Mouse (Mus musculus) G1E (cell line): Measurements from ENCODE around the gene Palm3. TPM values are rescaled to one million over a fixed set of nuclear protein-coding genes. Genes with fewer than 3 reads are reported as not detected.
A peak's percentile ranks its signal among the peaks of the same experiment; 100 is the strongest.

Source experiments
- ATAC-seq: 2 replicates; pipeline ENCODE4 v1.8.0; 2016; ENCODE audit warnings: mild to moderate bottlenecking; ENCODE audit not compliant: insufficient number of reproducible peaks, poor library complexity, low FRiP score, severe bottlenecking; ENCODE audit errors: extremely low read depth
- DNase-seq: peaks from one replicate; pipeline ENCODE4 v3.0.0; 2012; ENCODE audit warnings: low spot score
- H3K27me3 ChIP-seq: 2 replicates; pipeline ENCODE4 v1.6.1; 2012; ENCODE audit warnings: mild to moderate bottlenecking, low read length, inconsistent platforms; ENCODE audit not compliant: insufficient read depth
- H3K36me3 ChIP-seq: replicated peaks from 2 replicates; pipeline ENCODE3; 2012; ENCODE audit warnings: mild to moderate bottlenecking, inconsistent platforms
- H3K4me1 ChIP-seq: 2 replicates; pipeline ENCODE4 v1.6.1; 2012; ENCODE audit warnings: low read depth, low read length, inconsistent platforms, mixed read lengths; ENCODE audit not compliant: insufficient read depth
- H3K4me3 ChIP-seq: 2 replicates; pipeline ENCODE4 v1.5.1; 2012; ENCODE audit warnings: low read depth, mild to moderate bottlenecking, inconsistent platforms, low read length, moderate library complexity, mixed read lengths
- H3K9me3 ChIP-seq: replicated peaks from 2 replicates; pipeline ENCODE4 v1.6.1; 2012; ENCODE audit warnings: inconsistent platforms
- CTCF ChIP-seq: IDR thresholded peaks from 2 replicates; pipeline ENCODE4 v1.5.1; 2012; ENCODE audit warnings: low read depth, low read length, inconsistent platforms, mixed read lengths
- GATA1 ChIP-seq: IDR thresholded peaks from 2 replicates; pipeline ENCODE4 v1.6.1; 2012; ENCODE audit warnings: borderline replicate concordance, low read length, inconsistent platforms, mixed read lengths
- GATA2 ChIP-seq: IDR thresholded peaks from 2 replicates; pipeline ENCODE4 v1.6.1; 2012; ENCODE audit warnings: low read depth, low read length, inconsistent platforms, borderline replicate concordance
- POLR2AphosphoS5 ChIP-seq: IDR thresholded peaks from 2 replicates; pipeline ENCODE4 v1.6.1; 2012; ENCODE audit warnings: low read depth, low read length, inconsistent platforms; ENCODE audit not compliant: insufficient replicate concordance
- TAL1 ChIP-seq: conservative IDR thresholded peaks from 2 replicates; pipeline ENCODE4 v1.6.1; 2012; ENCODE audit warnings: low read depth, low read length, inconsistent platforms, mixed read lengths
- polyA plus RNA-seq: library from polyadenylated mRNA; stranded (reverse); fragments of >175 nt; gene quantifications from 2 replicates; pipeline ENCODE4 v1.2.3, GENCODE M21; 2012
- total RNA-seq, 2 experiments: library from RNA; stranded (forward) in 1 of 2; stranded (reverse) in 1 of 2; fragments of 200-1000 nt in 1 of 2; fragments of >200 nt in 1 of 2; fragmentation: Nextera tagmentation in 1 of 2; gene quantifications; 2 replicates each; pipeline ENCODE4 v1.2.3; 2014 to 2017

Palm3 gene
- total and polyA plus RNA-seq, 3 experiments = 0.15 TPM; not detected in 2

- ATAC-seq (no peak), DNase-seq (no peak)
- Histone ChIP-seq H3K9me3 (no peaks in the 10 kb centered on the region), H3K4me3 (no peak overlapping the region), H3K27me3 (peaks cover 34% of the 10 kb centered on the region), H3K36me3 (no peaks in the 10 kb centered on the region), H3K4me1 (peaks cover 7% of the 10 kb centered on the region)
- TF ChIP-seq POLR2AphosphoS5 (no peak), GATA1 (no peak), TAL1 (no peak), GATA2 (no peak), CTCF (no peak)
Observed at GRCm38 (mm10) chr8:84023085-84023484, 1.8 kb downstream of the Palm3 start.

DNA sequence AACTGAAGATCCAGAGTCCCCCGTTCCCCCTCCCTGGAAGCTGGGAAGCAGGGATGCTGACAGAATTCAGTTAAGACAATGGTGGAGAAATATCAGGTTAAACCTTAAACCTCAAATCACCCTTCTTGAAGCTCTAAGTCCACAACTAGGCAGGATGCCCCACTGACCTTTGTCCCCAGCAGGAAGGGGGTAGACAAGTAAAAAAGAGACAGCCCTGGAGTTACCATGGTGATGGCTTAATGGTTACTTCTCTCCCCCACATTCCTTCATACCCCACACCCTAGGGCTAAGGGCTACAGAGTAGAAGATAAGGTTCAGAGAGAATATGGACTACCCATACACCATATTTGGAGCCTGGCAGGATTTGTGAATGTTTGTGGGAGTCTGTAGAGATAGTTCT is 2.4 kb downstream of the Palm3 start:
- H3K9me3 ChIP-seq = no peaks in the 10 kb centered on the region
- DNase-seq = no peak

GRCm38 (mm10) chr8:84024171-84024570 is 2.9 kb downstream of the Palm3 start:
- DNase-seq (peak; percentile 27), ATAC-seq (no peak)
- Histone ChIP-seq H3K27me3 (peaks cover 39% of the 10 kb centered on the region), H3K36me3 (no peaks in the 10 kb centered on the region), H3K4me1 (peaks cover 7% of the 10 kb centered on the region), H3K9me3 (no peaks in the 10 kb centered on the region), H3K4me3 (no peak overlapping the region)
- no peak for TF ChIP-seq GATA1
- TF ChIP-seq POLR2AphosphoS5 = no peak
- no peak for TF ChIP-seq GATA2
- peak; percentile 80; the same call in 1 of the 2 replicates for TF ChIP-seq CTCF
- TF ChIP-seq TAL1 = no peak

More for the DNA sequence above, 2.4 kb downstream of the Palm3 start:
- H3K4me1 ChIP-seq = peaks cover 7% of the 10 kb centered on the region
- no peaks in the 10 kb centered on the region for H3K36me3 ChIP-seq
- TF ChIP-seq GATA2 = no peak
- TF ChIP-seq CTCF = no peak
- TF ChIP-seq POLR2AphosphoS5 = no peak
- no peak for TF ChIP-seq TAL1
- ATAC-seq = no peak
- no peak overlapping the region for H3K4me3 ChIP-seq
- peaks cover 39% of the 10 kb centered on the region for H3K27me3 ChIP-seq

DNA sequence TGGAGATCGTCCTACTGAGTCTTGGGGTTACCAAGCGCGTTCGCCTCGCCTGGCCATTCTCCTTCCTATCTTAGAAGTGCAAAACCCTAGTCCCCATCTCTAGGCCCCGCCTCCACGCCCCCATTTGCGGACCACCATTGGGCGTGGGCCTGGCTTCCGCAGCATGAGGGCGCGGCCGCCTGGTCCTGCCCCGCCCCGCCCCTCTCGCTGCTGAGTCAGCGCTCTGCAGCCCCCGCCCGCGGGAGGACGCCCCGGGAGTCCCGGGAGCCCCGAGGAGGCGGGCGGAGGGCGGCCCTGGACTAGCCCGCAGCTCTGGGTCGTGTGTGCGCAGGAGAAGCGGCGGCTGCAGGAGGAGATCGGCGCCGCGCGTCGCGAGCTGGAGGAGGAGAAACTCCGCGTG is 4.6 kb downstream of the Palm3 start:
- DNase-seq = no peak
- no peaks in the 10 kb centered on the region for H3K36me3 ChIP-seq
- TF ChIP-seq TAL1 (no peak), CTCF (no peak), POLR2AphosphoS5 (no peak), GATA1 (no peak), GATA2 (no peak)
- H3K4me3 ChIP-seq = no peak overlapping the region; the same call in 1 of the 2 replicates
- H3K27me3 ChIP-seq = peaks cover 46% of the 10 kb centered on the region
- H3K9me3 ChIP-seq = no peaks in the 10 kb centered on the region
- peaks cover 7% of the 10 kb centered on the region for H3K4me1 ChIP-seq
- ATAC-seq = no peak

DNA sequence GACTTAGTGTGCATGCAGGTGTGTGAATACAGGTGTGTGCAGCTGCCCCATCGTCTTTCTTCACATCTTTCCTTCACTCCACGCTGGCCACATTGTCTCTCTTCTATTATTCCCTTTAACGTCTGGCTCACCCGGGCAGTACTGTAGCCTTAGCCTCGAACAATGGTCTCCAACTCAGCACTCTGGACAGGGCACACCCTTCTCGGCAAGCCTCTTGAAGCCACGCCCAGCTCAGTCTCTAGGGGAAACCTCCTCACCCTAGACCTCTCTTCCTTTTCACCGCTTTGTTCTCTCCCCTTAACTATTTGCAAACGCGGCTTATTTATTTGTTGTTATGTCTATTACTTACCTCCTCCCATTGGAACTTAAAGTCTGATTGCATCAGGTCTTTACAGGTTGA is 6.2 kb downstream of the Palm3 start:
- Histone ChIP-seq H3K4me1 (peaks cover 7% of the 10 kb centered on the region), H3K36me3 (no peaks in the 10 kb centered on the region), H3K4me3 (no peak overlapping the region), H3K9me3 (no peaks in the 10 kb centered on the region), H3K27me3 (peaks cover 44% of the 10 kb centered on the region)
- ATAC-seq (no peak), DNase-seq (no peak)
- TF ChIP-seq GATA2 = no peak

- DNase-seq (no peak), ATAC-seq (no peak)
- Histone ChIP-seq H3K9me3 (no peaks in the 10 kb centered on the region), H3K36me3 (no peaks in the 10 kb centered on the region), H3K4me1 (peaks cover 7% of the 10 kb centered on the region), H3K27me3 (peaks cover 43% of the 10 kb centered on the region), H3K4me3 (no peak overlapping the region)
- no peak for TF ChIP-seq CTCF
- no peak for TF ChIP-seq TAL1
- TF ChIP-seq GATA2 = no peak
Observed at GRCm38 (mm10) chr8:84029272-84029671, 8.0 kb downstream of the Palm3 start.

- no peak for TF ChIP-seq CTCF
- TF ChIP-seq GATA1 = no peak
- TF ChIP-seq GATA2 = no peak
- no peak for TF ChIP-seq POLR2AphosphoS5
- Histone ChIP-seq H3K9me3 (no peaks in the 10 kb centered on the region), H3K36me3 (no peaks in the 10 kb centered on the region), H3K27me3 (peaks cover 38% of the 10 kb centered on the region; the same call in 1 of the 2 replicates), H3K4me1 (no peaks in the 10 kb centered on the region), H3K4me3 (no peak overlapping the region)
- no peak for ATAC-seq
- no peak for DNase-seq
Observed at GRCm38 (mm10) chr8:84032777-84033176, 11.5 kb downstream of the Palm3 start.

DNA sequence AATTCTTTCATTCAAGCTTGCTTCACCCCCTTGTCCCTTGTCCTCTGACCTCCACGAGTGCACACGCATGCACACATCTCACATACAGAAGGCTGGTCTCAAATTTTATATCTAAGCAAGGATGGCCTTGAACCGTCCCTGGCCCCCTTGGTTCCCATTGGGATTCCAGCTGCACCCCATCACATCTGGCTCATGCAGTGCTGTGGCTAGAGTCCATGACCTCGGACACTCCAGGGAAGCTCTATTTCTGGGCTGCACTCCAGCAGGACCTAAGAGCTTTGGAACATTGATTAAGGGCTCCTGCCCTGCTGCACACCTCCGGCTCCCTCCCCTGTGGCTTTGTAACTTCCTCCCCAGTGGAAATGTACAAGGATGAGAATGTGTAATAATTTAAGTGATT is 16.7 kb downstream of the Palm3 start:
- Histone ChIP-seq H3K4me1 (no peaks in the 10 kb centered on the region; the same call in 1 of the 2 replicates), H3K9me3 (no peaks in the 10 kb centered on the region), H3K4me3 (no peak overlapping the region), H3K27me3 (peaks cover 37% of the 10 kb centered on the region), H3K36me3 (no peaks in the 10 kb centered on the region)
- ATAC-seq = no peak
- TF ChIP-seq GATA1 (no peak), GATA2 (no peak), POLR2AphosphoS5 (no peak), CTCF (no peak), TAL1 (no peak)
- DNase-seq = no peak
